Mouse (Mus musculus) stomach, postnatal 0 days (tissue): Measurements from ENCODE around the gene Foxj1. TPM values are rescaled to one million over a fixed set of nuclear protein-coding genes. Genes with fewer than 3 reads are reported as not detected.

Experiments used
- ATAC-seq: fragments of 200-750 bp; cut with Nextera tagmentation; 2 replicates; pipeline ENCODE4 v1.8.0; 2017; ENCODE audit not compliant: low FRiP score, low TSS enrichment
- DNase-seq: peaks from one replicate; pipeline ENCODE4 v3.0.0-alpha.2; 2016; ENCODE audit warnings: low spot score
- H3K27ac ChIP-seq: fragments of 300-500 bp; sonication (generic); replicated peaks from 2 replicates; pipeline ENCODE4 v1.5.1; 2014; ENCODE audit warnings: mild to moderate bottlenecking, control low read depth
- H3K27me3 ChIP-seq: fragments of 300-500 bp; sonication (generic); 2 replicates; pipeline ENCODE4 v1.6.1; 2014; ENCODE audit warnings: low read length; ENCODE audit not compliant: control insufficient read depth, insufficient read depth
- H3K36me3 ChIP-seq: fragments of 300-500 bp; sonication (generic); 2 replicates; pipeline ENCODE4 v1.6.1; 2014; ENCODE audit warnings: low read length, mixed read lengths; ENCODE audit not compliant: control insufficient read depth, insufficient read depth
- H3K4me1 ChIP-seq: fragments of 300-500 bp; sonication (generic); replicated peaks from 2 replicates; pipeline ENCODE4 v1.6.1; 2014; ENCODE audit warnings: antibody characterized with exemption; ENCODE audit not compliant: control insufficient read depth, insufficient read depth
- H3K4me2 ChIP-seq: fragments of 300-500 bp; sonication (generic); replicated peaks from 2 replicates; pipeline ENCODE4 v1.6.1; 2014; ENCODE audit warnings: low read depth, mild to moderate bottlenecking, control low read depth, moderate library complexity
- H3K4me3 ChIP-seq: fragments of 300-500 bp; sonication (generic); 2 replicates; pipeline ENCODE4 v1.5.1; 2014; ENCODE audit warnings: low read depth, low read length, control low read depth
- H3K9ac ChIP-seq: fragments of 300-500 bp; sonication (generic); 2 replicates; pipeline ENCODE4 v1.6.1; 2014; ENCODE audit warnings: mild to moderate bottlenecking, low read length, control low read depth, mixed read lengths
- H3K9me3 ChIP-seq: fragments of 300-500 bp; sonication (generic); 2 replicates; pipeline ENCODE4 v1.6.1; 2016; ENCODE audit warnings: low read length; ENCODE audit not compliant: control insufficient read depth
- CTCF ChIP-seq: IDR thresholded peaks from 2 replicates; pipeline ENCODE4 v1.5.1; 2016; ENCODE audit warnings: antibody characterized with exemption, low read depth, mild to moderate bottlenecking, moderate library complexity
- EP300 ChIP-seq: optimal IDR thresholded peaks from 2 replicates; pipeline ENCODE3; 2016; ENCODE audit warnings: antibody characterized with exemption
- WGBS: fragments of 180-500 bp; shearing (Covaris S2); extraction: QIAGEN DNeasy Blood & Tissue Kit; methylation state at CpG from one replicate; pipeline ENCODE4 v1.1.7; 2014; 5-methylcytosine and 5-hydroxymethylcytosine counted together
- polyA plus RNA-seq: library from polyadenylated mRNA; unstranded; fragments of >200 nt; fragmentation: Nextera tagmentation; extraction: Ambion mirVana; gene quantifications from 2 replicates; pipeline ENCODE4 v1.2.1, GENCODE M21; 2015

Foxj1 gene
- polyA plus RNA-seq, 1 experiment from 2014 or later: 0.19 TPM

DNA sequence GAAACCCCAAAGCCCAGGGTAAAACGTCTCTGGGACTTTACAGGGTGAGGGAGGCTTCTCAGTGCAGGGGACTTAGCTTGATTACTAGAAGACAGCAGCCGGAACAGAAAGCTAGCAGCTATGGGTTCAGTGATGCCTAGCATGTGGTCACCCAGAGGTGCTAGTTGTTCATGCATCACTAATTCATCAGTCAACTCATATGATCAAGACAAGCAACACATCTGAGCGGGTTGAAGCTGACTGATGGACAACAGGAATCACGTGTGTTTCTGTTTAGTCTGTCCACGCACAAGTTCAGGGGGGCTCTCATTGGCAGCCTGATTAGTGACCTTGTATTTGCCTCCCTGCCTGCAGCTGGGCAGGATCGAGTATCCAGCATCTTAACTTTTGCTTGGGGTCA, 51.2 kb downstream of the Foxj1 start:
- Histone ChIP-seq H3K36me3 (peaks cover 5% of the 10 kb centered on the region), H3K27me3 (peaks cover 13% of the 10 kb centered on the region; the same call in 1 of the 2 replicates), H3K4me1 (no peaks in the 10 kb centered on the region), H3K27ac (no peak overlapping the region), H3K9me3 (no peaks in the 10 kb centered on the region), H3K4me3 (no peak overlapping the region), H3K4me2 (no peak overlapping the region), H3K9ac (no peak overlapping the region)
- DNase-seq (no peak), ATAC-seq (no peak)
- no peak for TF ChIP-seq CTCF
- no peak for TF ChIP-seq EP300
- WGBS: 35% methylated on average over 6 of the region's 6 CpGs

DNA sequence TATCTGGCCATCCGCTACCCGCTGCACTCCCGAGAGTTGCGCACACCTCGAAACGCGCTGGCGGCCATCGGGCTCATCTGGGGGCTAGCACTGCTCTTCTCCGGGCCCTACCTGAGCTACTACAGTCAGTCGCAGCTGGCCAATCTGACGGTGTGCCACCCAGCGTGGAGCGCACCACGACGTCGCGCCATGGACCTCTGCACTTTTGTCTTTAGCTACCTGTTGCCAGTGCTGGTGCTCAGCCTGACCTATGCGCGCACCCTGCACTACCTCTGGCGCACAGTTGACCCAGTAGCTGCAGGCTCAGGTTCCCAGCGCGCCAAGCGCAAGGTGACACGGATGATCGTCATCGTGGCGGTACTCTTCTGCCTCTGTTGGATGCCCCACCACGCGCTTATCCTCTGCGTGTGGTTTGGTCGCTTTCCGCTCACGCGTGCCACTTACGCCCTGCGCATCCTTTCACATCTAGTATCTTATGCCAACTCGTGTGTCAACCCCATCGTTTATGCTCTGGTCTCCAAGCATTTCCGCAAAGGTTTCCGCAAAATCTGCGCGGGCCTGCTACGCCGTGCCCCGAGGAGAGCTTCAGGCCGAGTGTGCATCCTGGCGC, 52.2 kb downstream of the Foxj1 start:
- H3K27ac ChIP-seq: no peak overlapping the region
- H3K36me3 ChIP-seq: no peaks in the 10 kb centered on the region
- TF ChIP-seq CTCF: no peak
- H3K4me2 ChIP-seq: no peak overlapping the region
- H3K9ac ChIP-seq: no peak overlapping the region
- H3K4me3 ChIP-seq: 0 out of 2 replicates have a peak overlapping the region, but pooled peaks have one; percentile 8
- no peaks in the 10 kb centered on the region for H3K4me1 ChIP-seq
- H3K9me3 ChIP-seq: no peaks in the 10 kb centered on the region
- DNase-seq (no peak), ATAC-seq (no peak)
- 13% methylated on average over 48 of the region's 48 CpGs for WGBS
- H3K27me3 ChIP-seq: peaks cover 13% of the 10 kb centered on the region; the same call in 1 of the 2 replicates

DNA sequence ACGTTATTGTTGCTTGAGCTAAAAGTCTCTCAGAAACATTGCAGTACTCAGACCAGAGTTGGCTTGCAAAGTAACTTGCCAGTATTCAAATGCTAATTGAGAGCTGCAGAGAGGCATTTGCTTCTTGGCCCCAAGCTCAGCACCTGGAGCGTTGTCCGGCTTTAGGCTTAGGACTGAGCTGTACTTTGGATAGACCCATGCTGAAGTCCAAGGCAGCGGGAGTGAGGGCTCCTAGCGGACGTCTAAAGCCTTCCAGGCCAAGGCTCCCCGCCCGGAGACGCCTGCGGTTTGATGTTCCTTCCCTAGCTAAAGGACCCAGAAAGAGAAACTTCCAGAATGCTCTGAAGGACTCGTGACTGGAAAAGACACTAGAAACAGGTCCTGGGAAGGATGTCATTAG, 53.1 kb downstream of the Foxj1 start:
- DNase-seq: no peak
- TF ChIP-seq CTCF (peak; percentile 54), EP300 (no peak)
- no peak for ATAC-seq
- no peak overlapping the region for H3K9ac ChIP-seq
- no peaks in the 10 kb centered on the region for H3K36me3 ChIP-seq
- H3K9me3 ChIP-seq: no peaks in the 10 kb centered on the region
- 4% methylated on average over 11 of the region's 11 CpGs for WGBS
- H3K4me3 ChIP-seq: 0 out of 2 replicates have a peak overlapping the region, but pooled peaks have one; percentile 37
- H3K27me3 ChIP-seq: peaks cover 13% of the 10 kb centered on the region; the same call in 1 of the 2 replicates
- H3K4me2 ChIP-seq: peak overlapping the region; percentile 55; the same call in 1 of the 2 replicates
- H3K27ac ChIP-seq: no peak overlapping the region
- H3K4me1 ChIP-seq: no peaks in the 10 kb centered on the region

DNA sequence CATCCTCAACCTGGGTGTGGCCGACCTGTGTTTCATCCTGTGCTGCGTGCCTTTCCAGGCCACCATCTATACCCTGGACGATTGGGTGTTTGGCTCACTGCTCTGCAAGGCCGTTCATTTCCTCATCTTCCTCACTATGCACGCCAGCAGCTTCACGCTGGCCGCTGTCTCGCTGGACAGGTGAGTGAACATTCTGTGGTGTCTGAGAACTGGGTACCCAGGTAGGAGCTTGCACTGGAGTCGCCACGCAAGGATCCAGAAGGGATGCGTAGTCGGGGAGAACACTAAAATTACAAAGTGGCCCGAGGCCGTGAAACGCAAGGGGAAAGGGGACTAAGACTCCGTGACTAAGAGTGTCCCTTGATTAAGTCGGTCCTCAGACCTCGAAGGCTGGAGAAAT, 53.5 kb downstream of the Foxj1 start:
- TF ChIP-seq EP300 (no peak), CTCF (no peak)
- peak overlapping the region; percentile 23; the same call in 1 of the 2 replicates for H3K9ac ChIP-seq

DNA sequence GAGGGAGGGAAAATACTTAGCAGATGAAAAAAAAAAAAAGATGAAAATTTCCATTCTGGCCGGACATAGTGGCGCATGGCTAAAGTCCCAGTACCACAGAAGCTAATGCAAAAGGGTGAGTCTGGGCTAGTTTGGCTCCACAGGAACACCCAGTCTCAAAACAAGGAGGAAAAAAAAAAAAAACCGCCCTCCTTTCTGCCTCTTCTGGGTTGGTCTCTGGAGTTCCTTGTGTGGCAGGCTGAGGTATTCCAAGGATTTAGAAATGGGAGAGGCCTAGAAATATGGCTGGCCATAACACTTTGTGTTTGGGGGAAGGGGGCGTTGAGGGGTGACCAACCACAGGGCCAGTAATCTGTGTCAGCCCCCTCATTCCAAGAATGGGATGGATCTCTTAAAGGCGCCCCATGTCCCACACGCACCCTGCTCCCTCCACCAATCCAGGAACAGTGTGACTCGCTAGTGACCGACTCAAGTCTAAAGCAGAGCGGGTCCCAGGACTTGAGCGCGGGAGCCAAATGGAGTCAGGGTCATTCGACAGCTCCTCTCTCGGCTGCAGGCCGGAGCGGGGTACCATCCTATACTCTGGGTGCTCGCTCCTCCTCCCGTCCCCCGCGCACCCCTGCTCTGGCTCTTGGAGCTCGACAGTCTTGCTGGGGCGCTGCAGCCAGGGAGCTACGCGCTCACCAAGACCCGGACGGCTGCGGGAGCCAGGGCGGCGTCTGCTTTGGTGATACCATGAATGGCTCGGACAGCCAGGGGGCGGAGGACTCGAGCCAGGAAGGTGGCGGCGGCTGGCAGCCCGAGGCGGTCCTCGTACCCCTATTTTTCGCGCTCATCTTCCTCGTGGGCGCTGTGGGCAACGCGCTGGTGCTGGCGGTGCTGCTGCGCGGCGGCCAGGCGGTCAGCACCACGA, 54.2 kb downstream of the Foxj1 start, which contains the start of gene Galr2:
Gene Galr2 (plus strand): TSS at position 189 of the 913 bp plus-strand sequence.
- peak within 1 kb of the TSS; percentile 37 for H3K4me3 ChIP-seq
- 7% methylated on average over 48 of the region's 48 CpGs for WGBS
- no peak for DNase-seq
- H3K4me1 ChIP-seq: no peaks in the 10 kb centered on the region
- H3K36me3 ChIP-seq: no peaks in the 10 kb centered on the region
- peak; percentile 25 for ATAC-seq
- TF ChIP-seq EP300 (no peak), CTCF (peak; percentile 34; the same call in 1 of the 2 replicates)
- no peaks in the 10 kb centered on the region for H3K9me3 ChIP-seq
- H3K4me2 ChIP-seq: peak within 1 kb of the TSS; percentile 55
- peaks cover 13% of the 10 kb centered on the region; the same call in 1 of the 2 replicates for H3K27me3 ChIP-seq
- peak within 1 kb of the TSS; percentile 23; the same call in 1 of the 2 replicates for H3K9ac ChIP-seq
- H3K27ac ChIP-seq: no peak within 1 kb of the TSS

More for the DNA sequence above, 53.5 kb downstream of the Foxj1 start:
- H3K27me3 ChIP-seq: peaks cover 13% of the 10 kb centered on the region; the same call in 1 of the 2 replicates
- no peaks in the 10 kb centered on the region for H3K4me1 ChIP-seq
- H3K27ac ChIP-seq: no peak overlapping the region
- no peaks in the 10 kb centered on the region for H3K9me3 ChIP-seq
- peak overlapping the region; percentile 55 for H3K4me2 ChIP-seq
- peak overlapping the region; percentile 37 for H3K4me3 ChIP-seq
- DNase-seq: no peak
- H3K36me3 ChIP-seq: no peaks in the 10 kb centered on the region
- no peak for ATAC-seq
- WGBS: 5% methylated on average over 18 of the region's 18 CpGs

Other genes starting within 250 kb of the Foxj1 start
- gene Wbp2, start 248.4 kb downstream of the Foxj1 start, polyA plus RNA-seq: 71.0 and 89.6 TPM in 2 replicates
- gene Trim47, start 208.2 kb downstream of the Foxj1 start, polyA plus RNA-seq: 33.8 and 34.6 TPM in 2 replicates
- gene Trim65, start 204.3 kb downstream of the Foxj1 start, polyA plus RNA-seq: 3.3 and 4.1 TPM in 2 replicates
- gene Mrpl38, start 196.5 kb downstream of the Foxj1 start, polyA plus RNA-seq: 49.5 and 50.2 TPM in 2 replicates
- 8.0 and 8.8 TPM in 2 replicates for gene Fbf1, start 167.2 kb downstream of the Foxj1 start, polyA plus RNA-seq
- gene Ten1, start 136.5 kb downstream of the Foxj1 start, polyA plus RNA-seq: 51.9 and 52.6 TPM in 2 replicates
- 207 and 211 TPM in 2 replicates for gene Acox1, start 136.4 kb downstream of the Foxj1 start, polyA plus RNA-seq
- gene Evpl, start 97.3 kb downstream of the Foxj1 start, polyA plus RNA-seq: 26.5 and 30.1 TPM in 2 replicates
- gene Srp68, start 61.2 kb downstream of the Foxj1 start, polyA plus RNA-seq: 52.6 and 53.0 TPM in 2 replicates
- gene Galr2, start 54.5 kb downstream of the Foxj1 start, polyA plus RNA-seq: 0.68 and 0.76 TPM in 2 replicates
- 42.3 and 43.9 TPM in 2 replicates for gene Exoc7, start 28.2 kb downstream of the Foxj1 start, polyA plus RNA-seq
- gene Rnf157, start 77.6 kb upstream of the Foxj1 start, polyA plus RNA-seq: 2.8 and 3.0 TPM in 2 replicates
- gene Ubald2, start 98.7 kb upstream of the Foxj1 start, polyA plus RNA-seq: 35.4 and 35.7 TPM in 2 replicates
- gene Qrich2, start 130.8 kb upstream of the Foxj1 start, polyA plus RNA-seq: 0.08 and 0.16 TPM in 2 replicates
- 94.0 and 97.1 TPM in 2 replicates for gene Prpsap1, start 158.8 kb upstream of the Foxj1 start, polyA plus RNA-seq
- 7.9 and 10.0 TPM in 2 replicates for gene Sphk1, start 195.5 kb upstream of the Foxj1 start, polyA plus RNA-seq
- 4.7 and 5.3 TPM in 2 replicates for gene Ube2o, start 246.0 kb upstream of the Foxj1 start, polyA plus RNA-seq